Mouse (Mus musculus): ENCODE data around the gene P3h4.

Gene P3h4

DNA sequence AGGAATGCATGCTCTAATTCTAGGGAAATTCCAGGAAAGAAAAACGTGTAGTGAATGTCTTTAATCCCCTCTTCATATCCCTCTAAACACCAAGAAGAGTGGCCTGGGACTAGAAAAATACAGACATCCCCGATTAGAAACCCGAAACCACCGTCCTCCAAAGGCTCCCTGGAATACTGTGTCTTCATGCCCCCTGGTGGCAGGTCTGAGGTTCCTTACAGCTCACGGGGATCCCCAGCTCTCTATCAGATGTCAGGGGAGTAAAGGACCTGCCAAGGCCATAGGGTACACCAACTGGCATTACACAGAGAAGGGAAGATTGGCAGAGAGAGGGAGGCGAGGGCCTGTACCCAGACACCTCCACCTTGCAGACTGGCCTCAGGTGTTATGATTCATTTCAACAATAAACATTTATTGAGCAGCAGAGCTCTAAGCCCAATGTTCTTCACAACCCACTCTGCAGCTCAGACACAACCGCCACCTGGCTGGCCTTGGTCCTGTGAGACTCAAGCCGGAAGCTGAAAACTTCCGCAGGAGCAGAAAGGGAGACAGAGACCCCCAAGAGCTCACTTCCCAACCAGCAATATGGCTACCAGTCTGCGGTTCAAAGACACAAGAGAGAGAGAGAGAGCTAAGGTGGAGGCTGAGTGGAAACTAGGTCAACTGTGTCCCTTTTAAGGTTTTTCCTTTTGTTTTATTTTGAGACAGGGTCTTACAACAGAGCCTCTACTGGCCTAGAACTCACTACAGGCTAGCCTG is 6.4 kb downstream of the P3h4 start:
- peak; percentile 90 for DNase-seq

DNA sequence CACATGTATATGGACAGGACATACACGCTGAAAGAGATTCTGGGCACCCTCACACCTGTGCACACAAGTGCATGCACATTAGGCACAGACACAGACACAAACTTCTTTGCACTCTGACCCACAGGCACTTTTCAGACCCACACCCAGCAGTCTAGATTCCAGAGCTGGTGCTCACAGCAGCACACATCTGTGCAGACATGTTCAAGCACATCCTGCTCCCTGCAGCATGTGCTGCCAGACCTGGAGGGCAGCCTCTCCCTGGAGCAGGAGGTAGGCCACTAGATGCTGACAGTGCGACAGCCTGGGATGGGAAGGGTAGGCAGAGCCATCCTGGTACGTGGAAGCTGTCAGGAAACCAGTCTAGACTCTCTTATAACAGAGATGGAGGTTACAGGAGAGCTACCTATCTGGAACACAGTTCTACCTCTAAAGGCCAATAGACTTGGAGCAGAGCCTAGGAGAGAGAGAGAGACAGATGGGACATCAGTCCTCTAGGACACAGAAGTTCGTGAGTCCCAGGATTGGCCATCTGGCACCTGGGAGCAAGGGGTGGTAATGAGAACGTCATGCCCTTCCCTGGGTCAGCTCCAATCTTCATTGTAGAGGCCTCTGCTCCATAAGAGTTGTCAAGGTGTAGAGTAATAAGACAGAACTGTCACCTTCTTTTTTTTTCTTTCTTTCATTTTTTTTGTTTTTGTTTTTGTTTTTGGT is 7.5 kb downstream of the P3h4 start:
- peak; percentile 98 for DNase-seq

DNA sequence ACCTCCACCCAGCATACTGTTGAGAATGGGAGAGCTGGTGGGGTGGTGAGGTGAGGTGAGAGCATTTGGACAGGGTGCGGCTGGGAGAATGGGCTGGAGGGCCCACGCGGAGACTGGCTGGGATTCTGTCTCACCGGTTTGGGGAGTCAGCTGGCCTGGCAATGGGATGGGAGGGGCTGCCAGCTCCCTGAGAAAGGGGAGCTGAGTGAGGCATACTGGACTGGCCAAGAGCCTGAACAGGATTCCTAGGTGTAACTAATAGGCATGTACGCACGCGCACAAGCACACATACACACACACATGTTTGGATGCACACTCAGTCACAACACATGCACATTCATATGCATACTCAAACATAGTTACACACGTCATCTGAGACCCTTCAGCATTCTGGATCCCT is 8.4 kb downstream of the P3h4 start:
- peak; percentile 67 for DNase-seq

DNA sequence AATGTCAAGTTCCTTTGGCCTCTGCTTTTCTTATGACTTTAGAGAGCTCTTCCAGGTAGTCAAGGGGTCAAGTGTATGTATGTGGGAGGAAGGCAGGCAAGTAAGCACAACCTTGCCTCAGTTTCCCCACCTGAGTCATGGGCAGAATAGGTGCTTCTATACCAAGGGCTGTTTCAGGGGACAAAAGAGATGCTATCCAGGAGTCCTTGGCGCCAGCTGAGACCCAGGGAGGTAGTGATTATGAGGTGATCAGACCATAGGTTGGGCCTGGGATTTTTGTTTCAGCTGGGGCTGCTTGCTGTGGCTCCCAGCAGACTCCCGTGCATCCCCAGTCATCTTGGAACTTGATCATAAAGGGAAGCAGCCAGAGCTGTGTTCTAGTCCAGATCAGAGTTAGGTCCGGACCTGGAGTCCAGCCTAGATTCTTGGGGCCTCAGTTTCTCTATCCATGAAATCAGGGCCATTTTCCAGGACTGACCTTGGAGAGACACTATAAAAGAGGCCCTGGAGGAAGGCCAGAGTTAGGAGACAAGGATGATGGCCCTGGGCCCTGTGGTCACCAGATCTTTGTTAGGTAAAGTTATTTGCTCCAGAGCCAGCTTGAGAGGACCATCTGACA is 10.1 kb downstream of the P3h4 start:
- DNase-seq = peak; percentile 57

DNA sequence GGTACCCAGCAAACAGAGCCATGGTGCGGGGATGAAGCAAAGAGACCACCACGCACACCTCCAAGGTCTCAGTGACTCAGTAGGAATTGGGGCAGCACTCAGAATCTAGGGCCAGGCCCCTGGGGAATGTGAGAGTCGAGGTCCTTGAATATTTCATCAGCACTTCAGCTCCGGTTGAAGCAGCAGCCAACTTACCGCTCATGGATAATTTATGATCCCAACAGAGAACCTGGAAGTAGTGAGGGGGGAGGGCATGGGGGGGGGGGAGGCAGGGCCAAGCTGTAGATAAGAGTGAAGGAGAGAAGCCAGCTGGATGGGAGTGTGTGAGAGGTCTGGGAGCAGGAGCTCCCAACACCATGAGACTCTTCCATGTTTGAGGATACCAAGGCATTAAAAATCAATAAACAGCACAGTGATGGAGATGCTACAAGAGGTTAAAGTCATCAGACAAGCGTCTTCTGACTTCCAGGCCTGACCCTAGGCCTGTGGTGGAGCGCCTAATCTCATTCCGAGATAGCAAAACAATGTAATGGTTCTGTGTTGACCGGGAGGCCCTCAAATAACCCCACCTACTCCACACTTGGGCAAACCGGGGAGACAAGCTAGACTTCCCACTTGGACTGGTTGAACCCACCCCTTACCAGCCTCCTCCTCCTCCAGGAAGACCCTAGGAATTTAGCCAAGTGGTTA is 11.0 kb downstream of the P3h4 start:
- peak; percentile 42 for DNase-seq

DNA sequence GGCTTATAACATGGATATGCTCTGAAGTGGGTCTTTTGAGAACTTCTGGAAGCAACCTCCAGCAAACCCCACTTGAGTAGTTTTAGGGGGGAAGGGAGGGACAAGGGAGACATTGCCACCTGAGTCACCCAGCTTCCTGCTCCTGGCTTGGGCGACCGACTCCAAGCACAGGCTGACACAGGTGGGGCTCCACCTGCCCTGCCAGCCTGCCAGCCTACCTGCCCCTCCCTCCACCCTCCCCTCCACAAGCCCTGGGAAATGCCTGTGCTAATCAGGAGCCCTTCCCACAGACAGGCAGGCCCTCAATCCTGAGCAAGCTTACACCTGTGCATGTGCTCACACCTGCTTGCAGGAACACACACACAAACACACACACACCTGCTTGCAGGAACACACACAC is 12.0 kb downstream of the P3h4 start:
- peak; percentile 44 for DNase-seq

DNA sequence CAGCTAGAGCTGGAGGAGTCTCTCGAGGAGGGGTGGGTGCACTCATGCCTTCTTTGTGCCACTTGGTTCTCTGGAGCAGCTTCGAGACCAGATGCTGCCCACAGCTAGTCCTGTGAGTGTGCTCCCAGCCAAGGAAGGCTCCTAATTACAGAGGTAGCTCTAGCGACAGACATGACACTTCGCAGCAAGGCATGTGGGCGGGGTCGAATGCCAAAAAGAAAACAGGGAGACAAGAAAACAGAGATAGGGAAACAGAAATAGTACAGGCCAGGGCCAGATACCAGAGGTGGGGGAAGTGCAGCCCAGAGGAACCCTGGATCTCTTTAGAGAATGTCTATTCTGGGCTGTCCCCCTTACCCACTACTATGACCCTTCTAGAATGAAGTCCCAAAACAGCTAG is 12.4 kb downstream of the P3h4 start:
- peak; percentile 50 for DNase-seq

DNA sequence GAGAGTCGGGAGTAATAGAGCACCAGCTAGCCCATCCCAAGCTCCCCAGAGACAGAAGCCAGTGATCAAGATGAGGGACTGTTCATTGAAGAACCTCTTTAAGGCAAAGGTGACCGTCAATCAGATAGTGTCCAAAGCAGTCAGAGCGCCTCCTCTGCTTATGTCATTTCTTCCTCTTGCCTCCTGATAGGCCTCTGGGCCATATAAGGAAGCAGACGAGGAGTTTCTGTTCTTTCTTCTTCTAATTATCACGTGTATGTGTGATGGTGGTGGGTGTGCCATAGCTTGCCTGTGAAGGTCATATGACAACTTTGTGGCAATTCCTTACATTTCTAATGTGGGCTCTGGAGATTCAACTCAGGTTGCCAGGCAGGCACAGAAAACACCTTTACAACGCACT is 13.8 kb downstream of the P3h4 start:
- DNase-seq = peak; percentile 42

DNA sequence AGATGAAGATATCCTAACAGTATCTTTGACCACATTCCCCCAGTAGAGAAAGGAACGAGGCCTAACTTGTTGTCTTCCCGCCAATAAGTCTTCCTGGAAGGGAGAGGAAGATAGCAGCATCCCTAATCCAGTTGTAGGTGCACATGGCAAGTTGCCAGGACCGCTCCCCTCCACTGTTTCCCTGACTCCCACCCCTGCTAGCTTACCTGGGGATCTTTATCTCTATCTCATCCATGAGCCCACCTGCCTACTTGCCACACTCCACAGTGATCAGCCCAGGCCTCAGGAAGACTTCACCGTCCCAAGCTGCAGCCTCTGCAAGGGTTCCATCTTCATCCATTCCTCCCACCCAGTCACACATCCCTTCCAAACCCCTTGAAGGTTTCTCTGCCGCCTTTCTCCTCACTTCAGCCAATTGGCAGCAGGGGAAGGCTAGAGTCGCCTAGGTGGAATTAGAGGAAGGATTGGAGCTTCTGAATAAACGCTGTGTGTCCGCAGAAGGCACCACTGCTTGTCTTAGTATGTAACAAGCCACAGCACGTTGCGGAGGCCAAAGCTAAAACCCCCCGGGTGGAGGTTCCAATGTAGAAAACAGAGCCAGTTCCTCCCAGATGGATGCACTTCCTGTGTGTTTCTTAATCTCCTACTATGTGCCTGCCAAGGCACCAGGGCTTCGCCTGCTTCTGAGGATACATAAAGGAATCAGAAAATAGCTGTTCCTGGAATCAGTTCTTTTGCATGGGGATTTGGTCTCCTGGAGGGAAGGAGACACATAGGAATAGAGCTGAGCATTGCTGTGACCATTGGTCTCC is 14.7 kb downstream of the P3h4 start:
- DNase-seq = peak; percentile 61

DNA sequence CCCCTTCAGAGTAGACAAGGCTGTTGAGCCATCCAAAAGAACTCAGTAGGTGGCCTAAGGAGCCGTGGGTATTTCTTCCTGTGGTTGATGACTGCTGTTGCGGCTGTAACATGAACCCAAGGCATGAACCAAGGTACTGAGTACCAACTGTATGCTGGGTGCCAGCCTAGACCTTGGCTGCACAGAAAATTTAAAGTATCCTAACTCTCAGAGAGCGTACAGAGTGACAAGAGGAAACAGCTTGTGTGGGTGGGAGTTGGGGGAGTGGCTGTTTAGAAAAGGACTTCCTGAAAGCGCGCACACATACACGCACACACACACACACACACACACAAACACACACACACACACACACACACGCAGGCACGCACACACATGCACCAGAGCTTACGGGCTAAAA is 15.3 kb downstream of the P3h4 start:
- no peak for DNase-seq

DNA sequence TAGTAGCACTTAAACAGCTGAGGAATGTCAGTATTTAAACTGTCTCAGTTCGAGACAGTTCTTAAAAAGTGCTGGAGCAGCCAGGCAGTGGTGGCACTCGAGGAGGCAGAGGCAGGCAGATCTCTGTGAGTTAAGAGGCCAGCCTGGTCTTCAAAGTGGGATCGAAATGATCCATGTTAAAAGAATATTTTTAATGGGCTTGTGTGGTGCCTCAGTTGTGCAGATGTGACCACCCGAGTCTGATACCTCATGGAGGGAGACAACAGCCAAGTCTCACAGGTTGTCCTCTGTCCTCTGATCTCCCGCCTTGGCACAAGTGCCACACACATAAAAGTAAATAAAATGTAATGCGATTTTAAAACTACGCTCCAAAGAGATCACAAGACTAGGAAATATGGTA is 16.1 kb downstream of the P3h4 start:
- peak; percentile 63 for DNase-seq

DNA sequence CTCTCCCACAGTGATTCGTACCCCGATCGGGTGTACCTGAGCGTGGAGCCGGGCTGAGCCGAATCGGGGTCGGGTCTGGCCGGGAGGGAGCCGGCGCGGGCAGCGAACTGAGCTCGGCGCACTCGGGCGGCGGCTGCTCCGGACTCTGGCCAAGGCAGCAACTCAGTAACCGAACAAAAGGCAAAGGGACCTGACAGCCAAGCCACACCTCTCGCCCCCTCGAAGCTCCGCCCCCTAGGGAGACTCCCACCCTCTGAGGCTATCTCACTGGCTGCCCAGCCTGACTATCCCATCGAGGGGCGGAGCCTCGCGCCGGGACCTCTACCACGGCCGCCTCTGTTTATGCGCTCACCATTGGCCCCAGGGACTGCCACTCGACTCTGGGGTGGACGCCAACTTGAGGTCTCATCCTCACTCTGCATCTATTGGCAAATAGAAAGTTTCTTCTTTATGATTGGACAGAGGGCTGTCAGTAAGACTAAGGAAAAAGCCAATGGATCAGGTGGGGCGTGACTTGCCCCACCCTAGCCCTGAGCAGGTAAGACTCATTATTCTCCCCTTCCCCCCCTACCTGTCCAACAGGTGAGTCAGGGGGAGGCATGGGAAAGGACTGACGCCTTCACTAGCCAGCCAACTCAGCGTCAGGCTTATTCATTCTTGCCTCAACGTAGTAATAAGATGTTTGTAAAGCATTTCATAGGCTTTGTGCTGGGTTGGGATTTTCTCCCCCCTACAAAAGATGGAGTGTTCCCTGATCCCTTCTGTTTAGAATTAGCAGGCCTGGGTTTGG is 16.8 kb downstream of the P3h4 start, which contains the start of gene Jup:
Gene Jup, minus strand, starts transcription at position 164 of the 790 bp plus-strand sequence.
- DNase-seq = peak; percentile 100

DNA sequence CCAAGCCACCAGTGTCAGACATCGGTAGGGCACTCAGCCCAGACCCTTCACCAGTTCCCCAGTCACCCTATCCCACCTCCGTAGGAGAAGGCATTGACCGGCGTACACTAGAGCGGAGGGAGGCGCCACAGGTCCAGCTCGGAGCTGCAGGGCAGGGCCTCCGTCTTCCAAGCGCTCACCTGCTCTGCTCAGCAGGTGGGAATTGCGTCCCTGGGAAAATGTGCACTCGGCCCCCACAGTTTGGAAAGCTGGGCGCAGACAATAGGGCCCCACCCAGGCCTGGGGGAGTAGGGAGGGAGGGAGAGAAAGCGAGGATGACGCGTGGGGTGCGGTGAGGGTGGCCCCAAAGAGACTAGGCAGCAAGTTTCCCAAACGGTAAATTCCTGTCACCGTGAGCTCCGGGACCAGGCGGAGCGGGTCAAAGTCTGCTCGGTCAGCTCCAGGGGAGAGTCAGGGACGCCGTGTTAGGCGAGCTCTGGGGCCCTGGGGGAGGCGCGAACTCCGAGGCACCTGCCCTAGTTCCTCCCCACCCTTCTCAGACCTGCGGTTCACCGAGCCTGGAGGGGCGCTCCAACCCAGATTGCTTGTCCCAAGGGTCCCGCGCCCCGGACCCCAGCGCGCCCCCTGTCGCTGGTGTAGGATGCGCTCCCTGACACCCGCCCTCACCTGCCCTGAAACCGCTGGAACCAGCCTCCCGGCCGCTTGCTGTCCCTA is 17.6 kb downstream of the P3h4 start:
- DNase-seq = peak; percentile 83

DNA sequence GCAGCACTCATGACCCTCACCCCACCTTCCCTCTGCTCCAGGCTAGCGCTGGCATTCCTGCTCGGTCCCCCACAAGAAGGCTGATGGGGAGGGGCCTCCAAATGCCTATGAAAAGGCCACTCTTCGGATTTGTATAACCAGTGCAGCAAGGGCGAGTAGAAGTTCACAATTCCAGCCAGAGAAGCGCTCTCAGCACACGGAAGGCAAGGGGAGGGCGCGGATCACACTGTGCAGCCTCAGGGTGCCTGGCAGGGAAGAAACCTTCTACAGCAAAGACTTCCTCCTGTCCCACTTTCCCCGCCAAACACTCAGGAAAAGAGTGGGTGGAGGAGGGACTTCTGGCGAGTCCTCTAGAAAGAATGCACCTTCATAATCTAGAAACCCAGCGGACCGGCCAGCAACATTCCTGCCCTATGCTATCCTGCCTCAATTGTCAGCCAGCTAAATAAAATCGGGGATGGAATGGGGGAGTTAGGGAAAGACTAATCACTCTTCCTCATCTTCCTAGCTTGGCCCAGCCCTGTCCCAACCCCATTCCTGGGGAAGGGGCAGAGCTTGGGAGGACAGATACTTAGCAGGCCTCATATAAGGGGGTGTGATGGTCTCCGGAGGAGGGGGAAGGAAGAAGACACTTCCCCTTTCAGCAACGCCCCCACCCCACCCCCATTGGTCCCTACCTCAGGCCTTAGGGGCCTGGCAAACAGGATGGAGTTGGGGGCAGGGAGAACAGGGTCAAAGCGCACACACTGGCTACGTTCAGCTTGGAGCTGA is 18.6 kb downstream of the P3h4 start:
- DNase-seq = peak; percentile 84

DNA sequence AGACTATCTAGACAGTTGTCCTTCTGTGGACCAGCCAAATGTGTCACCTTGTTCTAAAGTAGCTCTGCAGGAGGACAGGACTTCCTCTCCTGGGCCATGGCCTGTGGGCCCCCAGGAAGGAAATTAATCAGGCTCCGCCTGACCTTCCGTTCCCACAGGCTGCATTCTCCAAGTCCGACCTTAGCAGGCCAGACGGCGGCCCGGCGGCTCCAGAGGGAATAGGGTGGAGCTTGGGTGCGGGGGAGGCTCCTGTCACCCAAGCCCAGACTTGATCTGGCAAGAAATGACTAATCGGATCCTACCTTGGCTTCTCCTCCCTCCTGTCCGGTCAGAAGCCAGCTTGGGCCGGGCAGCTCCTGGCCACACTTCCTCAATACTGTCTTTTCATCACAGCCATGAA is 19.4 kb downstream of the P3h4 start:
- peak; percentile 90 for DNase-seq

DNA sequence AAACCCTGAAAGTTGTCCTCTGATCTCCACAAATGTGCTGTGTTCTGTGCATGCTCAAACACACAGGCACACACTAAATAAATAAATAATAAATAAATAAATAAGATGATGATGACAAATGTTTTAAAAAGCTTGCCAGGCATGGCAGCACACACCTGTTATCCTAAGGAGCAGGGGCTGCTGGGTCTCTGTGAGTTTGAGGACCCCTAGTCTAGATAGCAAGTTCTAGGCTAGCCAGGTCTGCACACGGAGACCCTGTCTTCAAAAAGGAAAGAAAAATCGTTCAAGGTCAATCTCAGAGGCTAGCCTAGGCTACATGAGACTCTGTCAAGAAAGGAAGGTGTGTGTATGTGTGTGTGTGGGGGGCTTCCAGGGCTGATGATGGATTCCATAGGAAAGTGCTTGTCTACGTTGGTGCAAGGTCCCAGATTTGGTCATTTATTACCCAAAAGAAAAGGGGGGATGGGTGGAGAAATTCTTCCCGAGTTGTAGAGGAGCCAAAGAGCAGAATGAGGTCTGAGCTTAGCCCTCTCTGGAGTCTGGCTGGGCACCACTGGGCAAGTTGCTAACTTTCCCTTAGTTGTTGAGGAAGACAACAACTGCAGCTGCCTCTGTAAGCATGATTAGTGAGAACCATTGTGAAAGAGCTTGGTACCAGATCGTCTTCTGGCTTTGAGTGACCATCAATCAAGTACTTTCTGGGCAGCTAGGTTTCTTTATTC is 20.1 kb downstream of the P3h4 start:
- DNase-seq = peak; percentile 70

DNA sequence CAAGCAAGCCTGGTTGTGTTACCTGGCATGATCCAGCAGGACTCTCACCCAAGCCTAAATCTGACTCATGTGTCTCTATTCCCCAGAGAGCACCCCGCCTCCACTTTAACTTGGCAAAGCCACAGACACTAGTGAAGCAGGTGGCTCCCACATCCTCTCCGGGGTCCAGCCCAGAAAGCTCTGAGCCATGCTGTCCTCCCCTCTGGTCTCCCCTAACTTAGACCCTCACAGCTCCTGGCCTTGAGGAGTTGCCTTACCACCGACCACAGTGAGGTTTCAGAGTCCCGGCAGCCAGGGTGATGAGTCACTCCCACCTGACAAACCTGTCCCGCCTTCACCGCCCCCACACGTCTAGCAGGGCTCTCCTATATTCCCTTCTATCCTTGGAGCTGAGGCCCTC is 20.9 kb downstream of the P3h4 start:
- DNase-seq = peak; percentile 76

DNA sequence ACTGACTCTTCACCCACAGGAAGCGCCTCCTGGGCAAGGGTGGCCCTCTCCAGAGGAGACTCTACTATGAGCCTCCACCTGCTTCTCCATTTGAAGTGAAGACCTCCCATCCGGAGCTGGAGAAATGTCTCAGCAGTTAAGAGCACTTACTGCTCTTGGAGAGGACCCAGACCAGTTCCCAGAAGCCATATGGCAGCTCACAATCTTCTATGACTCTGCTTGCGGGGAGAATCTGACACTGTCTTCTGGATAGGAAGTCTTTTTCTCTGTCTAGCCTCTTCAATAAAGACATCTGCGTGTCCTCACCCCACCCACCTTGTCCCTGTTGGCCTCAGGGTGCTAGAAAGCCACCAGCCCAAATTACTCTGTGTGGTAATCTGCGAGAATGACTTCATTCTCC is 21.7 kb downstream of the P3h4 start:
- peak; percentile 63 for DNase-seq

DNA sequence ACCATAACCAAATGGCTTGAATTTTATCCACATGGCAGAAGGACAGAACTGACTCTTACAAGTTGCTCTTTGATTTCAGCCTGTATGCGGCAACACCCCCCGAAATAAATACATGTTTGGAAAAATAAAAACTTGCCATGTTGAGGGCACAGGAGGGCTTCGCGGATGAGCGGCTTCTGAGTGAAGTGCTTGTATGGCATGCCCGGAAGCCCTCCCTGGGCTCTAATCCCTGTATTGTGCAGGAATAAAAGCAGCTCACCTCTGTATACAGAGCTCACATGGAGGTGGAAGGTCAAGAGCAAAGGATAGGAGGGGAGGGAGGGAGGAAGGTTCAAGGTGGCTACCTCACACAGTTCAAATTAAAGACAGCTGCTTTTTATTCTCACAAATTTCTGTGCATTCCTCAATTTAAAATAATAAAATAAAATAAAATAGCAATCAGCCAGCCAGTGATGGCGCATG is 22.7 kb downstream of the P3h4 start:
- DNase-seq = no peak
